Mouse (Mus musculus) forelimb bud, embryonic 11.5 days (tissue): Measurements from ENCODE around the gene Steap3.
A peak's percentile ranks its signal among the peaks of the same experiment; 100 is the strongest.

Experiments
- DNase-seq: peaks from one replicate; pipeline ENCODE4 v3.0.0-alpha.2; 2012; ENCODE audit warnings: low read depth, low spot score

Steap3 gene

GRCm38 (mm10) chr1:120155325-120155724 is 117.2 kb downstream of the Steap3 start:
- peak; percentile 32 for DNase-seq

DNA sequence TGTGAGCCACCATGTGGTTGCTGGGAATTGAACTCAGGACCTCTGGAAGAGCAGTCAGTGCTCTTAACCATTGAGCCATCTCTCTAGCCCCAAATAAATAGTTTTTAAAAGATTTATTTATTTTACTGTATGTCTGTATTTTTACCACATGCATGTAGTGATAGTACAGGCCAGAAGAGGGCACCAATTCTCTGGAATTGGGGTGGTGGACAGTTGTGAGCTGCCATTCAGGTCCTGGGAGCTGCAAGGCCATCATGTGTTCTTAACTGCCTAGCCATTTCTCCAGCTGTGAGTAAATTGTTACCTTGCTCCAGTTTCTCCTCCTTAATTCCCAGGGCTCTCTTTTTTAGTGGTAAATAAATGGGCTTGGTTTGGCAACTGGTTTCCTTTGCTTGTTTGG is 118.3 kb downstream of the Steap3 start:
- peak; percentile 52 for DNase-seq

GRCm38 (mm10) chr1:120146994-120147393 is 125.5 kb downstream of the Steap3 start:
- DNase-seq: no peak

GRCm38 (mm10) chr1:120145527-120146216 is 126.8 kb downstream of the Steap3 start:
- no peak for DNase-seq

DNA sequence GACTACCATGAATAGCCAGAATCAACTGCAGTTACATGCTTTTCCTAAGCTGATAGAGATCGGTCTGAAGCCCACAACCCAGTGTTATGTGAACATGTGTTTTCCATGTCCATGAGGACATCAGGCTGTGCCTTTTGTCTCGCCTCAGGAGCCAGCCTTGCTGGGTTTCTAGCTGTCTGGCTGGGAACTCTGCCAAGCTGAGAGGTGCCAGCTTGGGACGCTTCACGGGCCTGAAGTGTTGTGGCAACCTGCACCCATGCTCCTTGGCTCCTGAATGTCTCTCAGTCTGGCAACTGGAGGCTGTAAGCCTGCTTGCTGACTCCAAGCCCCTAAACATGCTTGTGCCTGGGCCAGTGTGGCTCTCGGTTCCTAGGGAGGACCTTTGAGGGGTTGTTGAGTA is 130.0 kb downstream of the Steap3 start:
- no peak for DNase-seq
